Mouse (Mus musculus): ENCODE measurements around the gene Gpi1.
A peak's percentile ranks its signal among the peaks of the same experiment; 100 is the strongest.

Gene Gpi1

GRCm38 (mm10) chr7:34230116-34230515, at the start of gene Gpi1:
Gpi1 (minus strand) TSS chr7:34230336.
- DNase-seq (ENCODE audit: low read depth, low spot score): peak; percentile 81

DNA sequence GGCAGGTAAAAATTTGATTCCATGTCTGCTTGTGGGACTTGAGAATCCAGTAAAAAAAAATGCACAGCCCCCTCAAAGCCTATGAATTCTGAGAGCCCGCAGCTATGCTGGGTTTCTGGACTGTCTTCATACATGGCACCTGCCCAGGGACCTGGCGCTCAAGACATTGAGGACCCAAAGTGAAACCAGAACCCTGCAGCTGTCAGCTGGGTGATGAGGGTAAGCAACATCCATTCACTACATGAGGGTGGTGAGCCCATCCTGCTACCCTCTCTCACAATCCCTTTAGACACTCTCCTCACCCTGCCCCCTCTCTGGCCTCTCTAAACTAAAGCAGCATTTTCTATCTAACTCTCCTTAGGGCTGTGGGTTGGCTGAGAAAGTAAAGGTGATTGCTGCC, 47.5 kb upstream of the Gpi1 start:
- no peak for DNase-seq (ENCODE audit: low read depth, low spot score)

- no peak for DNase-seq (ENCODE audit: low read depth, low spot score)
Measured at GRCm38 (mm10) chr7:34276066-34276465, 45.9 kb upstream of the Gpi1 start.

- no peak for DNase-seq (ENCODE audit: low read depth, low spot score)
Measured at GRCm38 (mm10) chr7:34272465-34272864, 42.3 kb upstream of the Gpi1 start.

DNA sequence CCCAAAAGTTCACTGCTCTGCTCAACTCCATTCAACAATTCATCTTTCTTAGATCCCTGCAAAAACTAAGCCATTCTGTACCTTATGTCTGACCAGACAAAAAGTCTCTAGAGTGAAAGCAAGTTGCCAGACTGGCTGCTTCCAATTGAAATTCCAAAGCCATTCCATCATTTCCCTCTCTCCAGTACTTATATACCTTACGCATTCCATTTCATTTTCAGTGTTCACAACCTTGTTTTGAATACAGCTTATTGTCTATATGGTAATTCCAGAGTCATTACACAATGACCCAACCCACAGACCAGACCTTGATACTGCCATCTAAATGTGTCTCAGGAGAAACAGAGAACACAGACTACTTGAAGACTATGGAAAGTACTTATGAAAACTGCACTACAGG, 38.3 kb upstream of the Gpi1 start:
- DNase-seq (ENCODE audit: low read depth, low spot score): no peak

DNA sequence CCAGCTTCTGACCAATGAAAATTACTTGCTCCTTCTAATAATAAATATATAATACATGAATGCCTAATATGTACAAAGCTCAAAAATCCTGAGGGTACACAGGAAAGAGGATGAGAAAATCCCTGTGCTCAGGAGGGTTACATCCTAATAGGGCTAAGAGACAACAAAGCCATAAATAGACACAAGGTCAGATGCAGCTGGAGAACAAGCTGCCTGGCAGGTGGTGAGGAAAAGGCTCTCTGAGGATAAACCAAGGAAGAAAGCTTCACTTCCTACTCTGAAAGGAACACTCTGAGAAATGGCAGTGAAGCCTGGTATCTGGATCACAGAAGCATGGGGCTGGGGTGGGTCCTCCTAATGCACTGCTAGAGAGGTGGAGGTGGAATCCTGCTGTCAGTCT, 36.3 kb upstream of the Gpi1 start:
- DNase-seq (ENCODE audit: low read depth, low spot score): no peak

DNA sequence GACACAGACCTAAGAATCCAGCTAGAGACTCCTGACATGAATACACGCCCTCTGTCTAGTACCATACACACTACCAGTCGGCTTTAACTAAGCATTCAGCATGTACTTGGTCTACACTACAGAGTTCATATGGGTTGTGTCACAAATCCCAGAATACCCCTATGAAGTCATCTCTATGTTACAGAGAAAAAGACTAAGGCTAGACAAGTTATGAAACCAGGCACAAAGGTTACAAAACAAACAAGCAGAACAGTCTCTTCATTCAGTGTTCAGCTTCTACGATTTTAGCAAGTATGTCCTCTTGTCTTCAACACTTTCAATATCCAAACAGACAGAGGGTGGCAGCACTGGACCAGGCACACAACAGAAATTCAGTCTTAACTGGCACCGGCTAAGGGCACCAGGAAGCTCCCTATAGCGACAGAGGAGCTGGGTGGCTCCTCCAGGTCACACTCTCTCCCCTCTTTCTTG, 35.8 kb upstream of the Gpi1 start:
- peak; percentile 16 for DNase-seq (ENCODE audit: low read depth, low spot score)

DNA sequence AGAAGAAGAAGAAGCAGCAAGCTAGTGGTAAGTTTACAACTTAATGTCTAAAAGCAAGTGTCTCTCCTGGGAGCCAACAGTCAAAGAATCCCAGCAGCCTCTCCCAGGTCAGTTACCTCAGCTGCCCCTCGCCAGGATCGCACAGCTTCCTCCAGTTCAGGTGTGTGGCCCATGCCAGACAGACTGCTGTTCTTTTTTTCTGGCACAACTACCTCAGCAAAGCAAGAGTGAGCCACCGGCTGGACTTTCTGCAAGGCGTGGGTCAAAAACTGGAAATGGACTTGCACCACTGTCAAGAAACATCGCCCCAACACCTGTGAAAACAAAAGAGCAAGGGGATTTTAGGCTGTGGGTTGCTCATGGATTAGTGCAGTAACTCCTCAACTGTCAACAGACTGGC, 33.3 kb upstream of the Gpi1 start:
- no peak for DNase-seq (ENCODE audit: low read depth, low spot score)

- no peak for DNase-seq (ENCODE audit: low read depth, low spot score)
Measured at GRCm38 (mm10) chr7:34258407-34258806, 28.3 kb upstream of the Gpi1 start.

- DNase-seq (ENCODE audit: low read depth, low spot score): no peak
Measured at GRCm38 (mm10) chr7:34257279-34257678, 27.1 kb upstream of the Gpi1 start.

- no peak for DNase-seq (ENCODE audit: low read depth, low spot score)
Measured at GRCm38 (mm10) chr7:34255916-34256315, 25.8 kb upstream of the Gpi1 start.

- no peak for DNase-seq (ENCODE audit: low read depth, low spot score)
Measured at GRCm38 (mm10) chr7:34255137-34255536, 25.0 kb upstream of the Gpi1 start.

- DNase-seq (ENCODE audit: low read depth, low spot score): no peak
Measured at GRCm38 (mm10) chr7:34252030-34252429, 21.9 kb upstream of the Gpi1 start.

DNA sequence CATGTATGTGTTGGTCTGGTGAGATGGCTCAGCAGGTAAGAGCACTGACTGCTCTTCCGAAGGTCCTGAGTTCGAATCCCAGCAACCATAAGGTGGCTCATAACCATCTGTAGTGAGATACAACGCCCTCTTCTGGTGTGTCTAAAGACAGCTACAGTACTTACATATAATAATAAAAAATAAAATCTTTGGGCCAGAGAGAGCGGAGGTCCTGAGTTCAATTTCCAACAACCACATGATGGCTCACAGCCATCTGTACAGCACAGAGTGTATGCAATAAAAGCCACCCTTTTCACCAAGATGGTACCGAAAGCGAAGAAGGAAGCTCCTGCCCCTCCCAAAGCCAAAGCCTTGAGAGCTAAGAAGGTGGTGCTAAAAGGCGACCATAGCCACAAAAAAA, 20.6 kb upstream of the Gpi1 start, which contains the start of gene Gm6096:
Gene Gm6096, plus strand, starts transcription at position 301 of the 400 bp plus-strand sequence.
- no peak for DNase-seq (ENCODE audit: low read depth, low spot score)

- no peak for DNase-seq (ENCODE audit: low read depth, low spot score)
Measured at GRCm38 (mm10) chr7:34246870-34247499, 16.8 kb upstream of the Gpi1 start.

- no peak for DNase-seq (ENCODE audit: low read depth, low spot score)
Measured at GRCm38 (mm10) chr7:34242176-34242575, 12.0 kb upstream of the Gpi1 start.

DNA sequence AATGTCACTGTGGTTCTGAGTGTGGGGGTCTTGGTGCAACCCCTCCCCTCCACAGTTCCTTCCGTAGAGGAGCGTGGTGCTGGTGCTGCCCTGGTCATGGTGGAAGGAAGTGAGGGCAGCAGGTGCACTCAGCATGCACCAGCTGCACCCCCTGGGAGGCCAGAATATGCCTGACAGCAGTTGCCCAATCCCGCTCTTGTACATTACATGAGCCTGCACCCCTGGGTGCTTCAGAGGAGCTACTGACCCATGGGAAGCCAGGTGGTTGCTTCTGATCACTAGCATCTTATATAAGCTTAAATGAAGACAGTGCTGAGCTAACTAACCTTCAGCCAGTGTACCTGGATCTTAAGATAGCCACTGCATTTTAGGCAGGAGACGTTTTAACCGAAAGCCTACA, 8.0 kb upstream of the Gpi1 start:
- DNase-seq (ENCODE audit: low read depth, low spot score): no peak

- DNase-seq (ENCODE audit: low read depth, low spot score): no peak
Measured at GRCm38 (mm10) chr7:34235602-34236001, 5.5 kb upstream of the Gpi1 start.

- no peak for DNase-seq (ENCODE audit: low read depth, low spot score)
Measured at GRCm38 (mm10) chr7:34234610-34235561, 4.8 kb upstream of the Gpi1 start.

- peak; percentile 98 for DNase-seq (ENCODE audit: low read depth, low spot score)
Measured at GRCm38 (mm10) chr7:34233909-34234609, 3.9 kb upstream of the Gpi1 start.

- DNase-seq (ENCODE audit: low read depth, low spot score): no peak
Measured at GRCm38 (mm10) chr7:34232785-34233725, 2.9 kb upstream of the Gpi1 start.

Measured in embryo, embryonic 11.5 days (tissue).